Mouse (Mus musculus) lung, embryonic 15.5 days (tissue): ENCODE measurements around the gene Syt2. TPM values are rescaled to one million over a fixed set of nuclear protein-coding genes. Genes with fewer than 3 reads are reported as not detected.

Source experiments
- ATAC-seq: fragments of 200-750 bp; cut with Nextera tagmentation; 2 replicates; pipeline ENCODE4 v1.8.0; 2017; ENCODE audit warnings: moderate number of reproducible peaks, borderline replicate concordance; ENCODE audit not compliant: low FRiP score, low TSS enrichment; ENCODE audit errors: extremely low read depth
- H3K27ac ChIP-seq: fragments of 300-500 bp; sonication (generic); 2 replicates; pipeline ENCODE4 v1.5.1; 2015; ENCODE audit warnings: moderate library complexity, mild to moderate bottlenecking, inconsistent platforms
- H3K27me3 ChIP-seq: fragments of 300-500 bp; sonication (generic); 2 replicates; pipeline ENCODE4 v1.6.1; 2015; ENCODE audit warnings: inconsistent platforms
- H3K36me3 ChIP-seq: fragments of 300-500 bp; sonication (generic); 2 replicates; pipeline ENCODE4 v1.6.1; 2015; ENCODE audit warnings: inconsistent platforms
- H3K4me1 ChIP-seq: fragments of 300-500 bp; sonication (generic); 2 replicates; pipeline ENCODE4 v1.6.1; 2015; ENCODE audit warnings: inconsistent platforms
- H3K4me2 ChIP-seq: fragments of 300-500 bp; sonication (generic); 2 replicates; pipeline ENCODE4 v1.6.1; 2015; ENCODE audit warnings: inconsistent platforms, mild to moderate bottlenecking, moderate library complexity
- H3K4me3 ChIP-seq: fragments of 300-500 bp; sonication (generic); 2 replicates; pipeline ENCODE4 v1.5.1; 2015; ENCODE audit warnings: mild to moderate bottlenecking, inconsistent platforms
- H3K9ac ChIP-seq: fragments of 300-500 bp; sonication (generic); 2 replicates; pipeline ENCODE4 v1.6.1; 2015; ENCODE audit warnings: inconsistent platforms
- H3K9me3 ChIP-seq: fragments of 300-500 bp; sonication (generic); 2 replicates; pipeline ENCODE4 v1.6.1; 2016; ENCODE audit warnings: inconsistent platforms
- WGBS: fragments of 180-500 bp; shearing (Covaris S2); methylation state at CpG from one replicate; pipeline ENCODE4 v1.1.7; 2015; 5-methylcytosine and 5-hydroxymethylcytosine counted together
- polyA plus RNA-seq: library from polyadenylated mRNA; unstranded; fragments of >200 nt; fragmentation: Nextera tagmentation; extraction: Ambion mirVana; gene quantifications from 2 replicates; pipeline ENCODE4 v1.2.1, GENCODE M21; 2015

Gene Syt2
- polyA plus RNA-seq, 1 experiment from 2014 or later: 0.37 TPM

DNA sequence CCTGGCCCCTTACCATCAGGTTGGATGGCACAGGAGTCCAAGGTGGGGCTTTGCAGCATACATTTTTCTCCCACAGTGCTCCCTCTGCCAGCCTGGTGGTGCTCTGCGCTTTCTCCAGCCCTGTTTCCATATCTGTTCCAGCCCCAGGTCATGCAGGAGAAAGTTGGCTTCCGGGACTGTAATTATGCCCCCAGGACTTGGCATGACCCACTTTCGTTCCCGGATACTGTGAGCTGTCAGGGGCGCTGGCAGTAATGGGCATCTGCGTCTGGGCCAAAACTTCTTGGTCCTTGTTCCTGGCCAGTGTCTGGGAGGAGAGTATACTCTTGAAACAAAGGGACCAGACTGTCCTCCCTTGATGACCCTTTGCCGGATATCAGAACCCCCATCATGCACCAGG is 76.4 kb downstream of the Syt2 start:
- ATAC-seq: no peak
- 88% methylated on average over 7 of the region's 7 CpGs for WGBS
- H3K27me3 ChIP-seq: no peaks in the 10 kb centered on the region
- no peaks in the 10 kb centered on the region for H3K36me3 ChIP-seq
- peaks cover 8% of the 10 kb centered on the region; the same call in 1 of the 2 replicates for H3K4me1 ChIP-seq
- no peak overlapping the region for H3K9ac ChIP-seq
- H3K4me2 ChIP-seq: no peak overlapping the region
- no peaks in the 10 kb centered on the region for H3K9me3 ChIP-seq
- H3K4me3 ChIP-seq: no peak overlapping the region
- H3K27ac ChIP-seq: no peak overlapping the region

- Histone ChIP-seq H3K36me3 (no peaks in the 10 kb centered on the region), H3K27ac (no peak overlapping the region), H3K27me3 (no peaks in the 10 kb centered on the region), H3K4me2 (no peak overlapping the region), H3K9me3 (no peaks in the 10 kb centered on the region), H3K4me1 (peaks cover 8% of the 10 kb centered on the region; the same call in 1 of the 2 replicates), H3K9ac (no peak overlapping the region), H3K4me3 (no peak overlapping the region)
- 42% methylated on average over 5 of the region's 5 CpGs for WGBS
- ATAC-seq: no peak
Measured at GRCm38 (mm10) chr1:134725276-134725675, 78.8 kb downstream of the Syt2 start.

DNA sequence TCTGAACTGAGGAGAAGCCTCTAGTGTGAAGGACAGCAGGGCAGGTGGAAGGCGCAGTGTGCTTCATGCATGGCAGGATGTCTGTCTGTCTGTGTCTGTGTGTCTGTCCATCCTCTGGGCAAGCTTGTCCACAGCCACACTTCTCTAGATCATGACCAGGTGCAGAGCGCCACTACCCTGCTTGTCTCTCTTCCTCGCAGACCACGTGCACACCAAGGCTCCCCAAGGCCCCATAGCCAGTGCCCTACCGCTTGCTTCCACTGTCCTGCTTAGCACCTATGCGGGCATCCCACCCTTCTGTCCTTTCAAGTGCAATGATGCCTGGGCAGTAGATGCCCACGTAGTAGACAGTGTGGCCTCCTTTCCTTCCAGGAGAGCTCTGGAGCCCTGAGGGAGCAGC is 80.0 kb downstream of the Syt2 start:
- Histone ChIP-seq H3K4me1 (peaks cover 8% of the 10 kb centered on the region; the same call in 1 of the 2 replicates), H3K9ac (no peak overlapping the region), H3K9me3 (no peaks in the 10 kb centered on the region), H3K4me2 (no peak overlapping the region), H3K4me3 (no peak overlapping the region), H3K27ac (no peak overlapping the region), H3K27me3 (no peaks in the 10 kb centered on the region), H3K36me3 (no peaks in the 10 kb centered on the region)
- ATAC-seq: no peak
- 87% methylated on average over 7 of the region's 7 CpGs for WGBS

GRCm38 (mm10) chr1:134727256-134727655 is 80.8 kb downstream of the Syt2 start:
- no peak overlapping the region for H3K4me3 ChIP-seq
- H3K27me3 ChIP-seq: no peaks in the 10 kb centered on the region
- ATAC-seq: peak; percentile 32; the same call in 1 of the 2 replicates
- no peak overlapping the region for H3K27ac ChIP-seq
- H3K4me2 ChIP-seq: no peak overlapping the region
- H3K9ac ChIP-seq: no peak overlapping the region
- WGBS: 36% methylated on average over 8 of the region's 8 CpGs
- no peaks in the 10 kb centered on the region for H3K9me3 ChIP-seq
- H3K4me1 ChIP-seq: peaks cover 8% of the 10 kb centered on the region; the same call in 1 of the 2 replicates
- no peaks in the 10 kb centered on the region for H3K36me3 ChIP-seq

DNA sequence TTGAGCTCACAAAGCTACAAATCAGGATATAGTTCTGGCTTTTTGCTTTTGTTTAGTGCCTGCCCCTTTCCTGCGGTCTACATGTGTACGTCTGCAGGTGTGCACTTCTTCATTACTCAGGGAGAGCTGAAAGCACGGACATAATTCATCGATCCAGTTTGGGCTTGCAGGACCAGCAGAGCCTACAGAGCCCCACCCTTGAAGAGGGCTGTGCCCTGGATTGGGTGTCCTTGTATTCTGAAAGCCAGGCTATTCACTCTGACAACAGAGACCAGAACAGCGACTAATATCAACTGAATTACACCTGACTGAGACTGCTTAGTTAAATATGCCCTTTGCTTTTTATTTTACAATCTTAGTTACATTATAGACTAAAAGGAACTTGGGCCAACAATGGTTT is 87.2 kb downstream of the Syt2 start:
- Histone ChIP-seq H3K9me3 (no peaks in the 10 kb centered on the region), H3K4me2 (no peak overlapping the region), H3K4me3 (no peak overlapping the region), H3K9ac (no peak overlapping the region), H3K27me3 (no peaks in the 10 kb centered on the region), H3K27ac (no peak overlapping the region), H3K36me3 (no peaks in the 10 kb centered on the region), H3K4me1 (no peaks in the 10 kb centered on the region)
- 85% methylated on average over 5 of the region's 5 CpGs for WGBS
- ATAC-seq: no peak

- H3K4me1 ChIP-seq: peaks cover 7% of the 10 kb centered on the region; the same call in 1 of the 2 replicates
- whole genome bisulfite sequencing: 58% methylated on average over 9 of the region's 9 CpGs
- H3K9ac ChIP-seq: no peak overlapping the region
- no peak overlapping the region for H3K4me3 ChIP-seq
- H3K27me3 ChIP-seq: no peaks in the 10 kb centered on the region
- H3K27ac ChIP-seq: no peak overlapping the region
- H3K4me2 ChIP-seq: no peak overlapping the region
- ATAC-seq: no peak
- H3K9me3 ChIP-seq: no peaks in the 10 kb centered on the region
- no peaks in the 10 kb centered on the region for H3K36me3 ChIP-seq
Measured at GRCm38 (mm10) chr1:134737463-134737862, 91.0 kb downstream of the Syt2 start.

DNA sequence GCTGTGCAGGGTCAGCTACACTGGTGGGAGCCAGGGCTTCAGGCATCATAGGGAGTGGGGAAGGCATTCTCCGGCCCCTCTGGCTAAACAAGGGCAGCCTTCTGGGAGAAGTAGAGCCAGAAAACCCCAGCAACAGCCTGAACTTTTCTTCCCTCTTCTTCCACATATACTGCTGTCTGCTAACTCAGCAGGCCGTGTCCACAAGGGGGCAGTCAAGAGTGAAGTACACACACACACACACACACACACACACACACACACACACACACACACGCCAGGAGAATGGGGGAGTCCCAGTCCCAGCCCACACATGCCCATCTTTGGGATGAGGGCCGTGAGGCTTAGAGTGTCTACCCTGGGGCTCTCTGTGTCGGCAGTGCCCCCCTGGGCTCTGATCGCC is 95.0 kb downstream of the Syt2 start:
- Histone ChIP-seq H3K27me3 (no peaks in the 10 kb centered on the region), H3K9ac (no peak overlapping the region), H3K9me3 (no peaks in the 10 kb centered on the region), H3K36me3 (no peaks in the 10 kb centered on the region), H3K4me2 (no peak overlapping the region), H3K4me3 (no peak overlapping the region), H3K27ac (no peak overlapping the region), H3K4me1 (peaks cover 11% of the 10 kb centered on the region; the same call in 1 of the 2 replicates)
- 54% methylated on average over 6 of the region's 6 CpGs for WGBS
- ATAC-seq: no peak

DNA sequence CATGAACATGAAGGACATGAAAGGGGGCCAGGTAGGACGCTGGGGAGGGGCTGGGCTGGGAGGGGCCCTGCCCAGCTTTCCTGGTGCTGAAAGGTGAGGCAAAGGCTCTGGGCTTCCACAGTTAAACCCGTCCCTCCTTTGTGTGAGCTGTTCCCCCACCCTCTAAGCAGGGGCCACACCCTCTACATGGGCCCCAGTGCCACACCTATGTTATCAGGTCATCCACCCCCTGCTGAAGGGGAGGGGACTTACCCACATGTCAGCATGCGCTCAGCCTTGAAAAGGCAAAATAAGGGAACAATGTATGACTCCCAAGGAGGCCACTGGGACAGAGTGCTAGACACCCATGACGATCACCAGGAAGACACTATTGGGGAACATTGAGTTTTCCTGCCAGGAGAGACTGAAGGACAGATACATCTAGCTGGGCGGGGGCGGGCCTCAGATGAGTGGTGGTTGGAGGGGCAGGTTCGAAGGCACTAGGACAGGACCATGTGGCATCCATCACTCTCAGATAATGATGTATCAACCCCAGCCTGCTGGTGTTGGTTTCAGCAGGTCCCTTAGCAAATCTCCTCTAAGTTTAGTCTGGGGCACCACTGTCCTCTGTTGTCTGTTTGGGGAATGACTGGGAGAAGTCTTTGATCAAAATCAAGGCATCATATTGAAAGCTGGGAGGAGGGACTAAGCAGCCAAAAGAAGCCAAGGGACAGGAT is 95.6 kb downstream of the Syt2 start:
- ATAC-seq: peak; percentile 74
- no peaks in the 10 kb centered on the region for H3K9me3 ChIP-seq
- no peaks in the 10 kb centered on the region for H3K27me3 ChIP-seq
- H3K4me2 ChIP-seq: no peak overlapping the region
- no peak overlapping the region for H3K4me3 ChIP-seq
- no peaks in the 10 kb centered on the region for H3K36me3 ChIP-seq
- no peak overlapping the region for H3K9ac ChIP-seq
- no peak overlapping the region for H3K27ac ChIP-seq
- WGBS: 36% methylated on average over 7 of the region's 7 CpGs
- peaks cover 11% of the 10 kb centered on the region; the same call in 1 of the 2 replicates for H3K4me1 ChIP-seq

DNA sequence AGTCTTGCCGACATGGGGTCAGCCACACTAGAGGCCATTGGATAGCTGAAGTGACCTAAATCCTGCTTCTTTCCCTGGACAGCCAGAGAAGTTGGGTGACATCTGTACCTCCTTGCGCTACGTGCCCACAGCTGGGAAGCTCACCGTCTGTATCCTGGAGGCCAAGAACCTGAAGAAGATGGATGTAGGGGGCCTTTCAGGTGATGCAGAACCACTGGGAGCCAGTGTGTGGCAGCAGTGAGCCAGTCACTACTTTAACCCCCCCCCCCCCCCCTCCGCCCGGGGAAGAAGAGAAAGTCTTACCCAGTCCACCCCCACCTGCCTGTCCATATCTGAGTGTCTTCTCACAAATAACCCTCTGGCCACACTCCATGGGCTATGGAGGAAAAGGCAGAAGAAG is 99.2 kb downstream of the Syt2 start:
- H3K27ac ChIP-seq: no peak overlapping the region
- no peak overlapping the region for H3K9ac ChIP-seq
- no peaks in the 10 kb centered on the region for H3K9me3 ChIP-seq
- no peaks in the 10 kb centered on the region for H3K36me3 ChIP-seq
- 40% methylated on average over 6 of the region's 6 CpGs for WGBS
- peaks cover 37% of the 10 kb centered on the region for H3K4me1 ChIP-seq
- H3K27me3 ChIP-seq: no peaks in the 10 kb centered on the region
- H3K4me2 ChIP-seq: no peak overlapping the region
- H3K4me3 ChIP-seq: no peak overlapping the region
- no peak for ATAC-seq

- H3K27ac ChIP-seq: no peak overlapping the region
- H3K36me3 ChIP-seq: no peaks in the 10 kb centered on the region
- no peak overlapping the region for H3K9ac ChIP-seq
- no peak overlapping the region for H3K4me3 ChIP-seq
- ATAC-seq: no peak
- H3K9me3 ChIP-seq: no peaks in the 10 kb centered on the region
- 26% methylated on average over 23 of the region's 23 CpGs for WGBS
- H3K4me2 ChIP-seq: peak overlapping the region; percentile 36
- H3K27me3 ChIP-seq: no peaks in the 10 kb centered on the region
- H3K4me1 ChIP-seq: peaks cover 34% of the 10 kb centered on the region
Measured at GRCm38 (mm10) chr1:134747236-134748174, 101.0 kb downstream of the Syt2 start.

GRCm38 (mm10) chr1:134749889-134750288 is 103.4 kb downstream of the Syt2 start:
- H3K4me1 ChIP-seq: peaks cover 51% of the 10 kb centered on the region
- no peak for ATAC-seq
- H3K27me3 ChIP-seq: no peaks in the 10 kb centered on the region
- H3K27ac ChIP-seq: no peak overlapping the region
- H3K4me2 ChIP-seq: no peak overlapping the region
- H3K4me3 ChIP-seq: no peak overlapping the region
- no peak overlapping the region for H3K9ac ChIP-seq
- 56% methylated on average over 7 of the region's 7 CpGs for WGBS
- no peaks in the 10 kb centered on the region for H3K36me3 ChIP-seq
- H3K9me3 ChIP-seq: no peaks in the 10 kb centered on the region

- ATAC-seq: no peak
- WGBS: 77% methylated on average over 5 of the region's 5 CpGs
- Histone ChIP-seq H3K4me3 (no peak overlapping the region), H3K27me3 (no peaks in the 10 kb centered on the region), H3K4me2 (no peak overlapping the region), H3K9me3 (no peaks in the 10 kb centered on the region), H3K27ac (no peak overlapping the region), H3K36me3 (no peaks in the 10 kb centered on the region), H3K4me1 (peaks cover 72% of the 10 kb centered on the region), H3K9ac (no peak overlapping the region)
Measured at GRCm38 (mm10) chr1:134752447-134752846, 106.0 kb downstream of the Syt2 start.
